Mouse (Mus musculus) lung, adult 18-20 months (tissue): Measurements from ENCODE around the gene 4930516K23Rik.

ENCODE experiments used
- DNase-seq, 2 experiments: peaks; one replicate each; pipeline ENCODE4 v3.0.0; 2022; ENCODE audit warnings: mixed read lengths in 2 of 2

4930516K23Rik gene

GRCm38 (mm10) chr7:104061345-104061744 is at the start of gene 4930516K23Rik:
4930516K23Rik (minus strand) TSS chr7:104061445.
- DNase-seq, result no peak

GRCm38 (mm10) chr7:104104757-104104972 is 43.4 kb upstream of the 4930516K23Rik start, which contains the start of gene Olfr646:
Olfr646 (plus strand) TSS chr7:104104873.
- DNase-seq, result no peak

- no peak for DNase-seq
Measured at GRCm38 (mm10) chr7:104103913-104104756, 42.9 kb upstream of the 4930516K23Rik start.

GRCm38 (mm10) chr7:104085365-104085764 is 24.1 kb upstream of the 4930516K23Rik start, which contains the start of gene Olfr645:
Olfr645 (minus strand) TSS chr7:104085465.
- no peak for DNase-seq

- DNase-seq, result no peak
Measured at GRCm38 (mm10) chr7:104071769-104072168, 10.5 kb upstream of the 4930516K23Rik start, which contains the start of gene Olfr644. Olfr644 (minus strand) TSS chr7:104071869.

- DNase-seq, result no peak
Measured at GRCm38 (mm10) chr7:104059215-104059614, 2.0 kb downstream of the 4930516K23Rik start.

GRCm38 (mm10) chr7:104052566-104052965 is 8.7 kb downstream of the 4930516K23Rik start, which contains the start of gene Olfr642:
Olfr642 (minus strand) TSS chr7:104052666.
- no peak for DNase-seq

GRCm38 (mm10) chr7:104050745-104051144 is 10.5 kb downstream of the 4930516K23Rik start:
- no peak for DNase-seq

- DNase-seq, result no peak
Measured at GRCm38 (mm10) chr7:104035145-104035544, 26.1 kb downstream of the 4930516K23Rik start, which contains the start of gene Olfr641. Olfr641 (plus strand) TSS chr7:104035445.

- no peak for DNase-seq
Measured at GRCm38 (mm10) chr7:104026978-104027377, 34.3 kb downstream of the 4930516K23Rik start.

- no peak for DNase-seq
Measured at GRCm38 (mm10) chr7:104025473-104025872, 35.8 kb downstream of the 4930516K23Rik start, which contains the start of gene Olfr640. Olfr640 (minus strand) TSS chr7:104025573.

- DNase-seq, result no peak
Measured at GRCm38 (mm10) chr7:104021651-104022050, 39.6 kb downstream of the 4930516K23Rik start.

GRCm38 (mm10) chr7:104018953-104019352 is 42.3 kb downstream of the 4930516K23Rik start:
- DNase-seq, result no peak

GRCm38 (mm10) chr7:104017203-104017602 is 44.0 kb downstream of the 4930516K23Rik start, which contains the start of gene Olfr639:
Olfr639 (minus strand) TSS chr7:104017303.
- DNase-seq, result no peak
